Mouse (Mus musculus) CD4-positive naive resting alpha-beta T cell, adult 76 days (primary cell): ENCODE data around the gene Gm20821. TPM values are rescaled to one million over a fixed set of nuclear protein-coding genes. Genes with fewer than 3 reads are reported as not detected.

Experiments used
- total RNA-seq: library from RNA; stranded (reverse); gene quantifications from one replicate; pipeline ENCODE4 v1.2.4, GENCODE M21; 2023

The Gm20821 gene
- not detected for total RNA-seq

GRCm38 (mm10) chrY:9781504-9781903, at the start of gene Gm20821:
Gene Gm20821 (plus strand): TSS chrY:9781804.

